Mouse (Mus musculus): ENCODE data around the gene Nrde2.

DNA sequence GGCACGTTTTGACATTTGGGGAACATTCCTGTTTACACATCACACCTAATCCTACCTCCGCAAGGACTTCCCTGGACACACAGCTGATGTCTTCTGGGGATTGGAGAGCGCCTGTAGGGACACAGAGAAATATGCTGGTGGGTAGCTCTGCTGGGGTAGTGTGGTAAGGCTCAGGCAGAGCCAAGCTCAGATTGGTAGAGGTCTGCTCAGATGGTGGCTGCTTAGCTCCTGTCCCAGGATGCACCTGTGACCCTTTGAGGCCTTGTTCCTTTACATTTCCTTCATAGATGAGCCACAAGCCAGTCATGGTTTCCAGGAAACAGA lies 58.8 kb downstream of the Nrde2 start:
- TF ChIP-seq POLR2A (IDR thresholded peaks at IDR 0.05; ENCODE audit: extremely low read depth, insufficient read depth, low read length) = no peak
- no peak for TF ChIP-seq CTCF (IDR thresholded peaks at IDR 0.05; ENCODE audit: low read depth, low read length)
